Mouse (Mus musculus): Measurements from ENCODE around the gene Tbc1d22a. TPM values are rescaled to one million over a fixed set of nuclear protein-coding genes. Genes with fewer than 3 reads are reported as not detected.

Tbc1d22a gene
- polyA plus RNA-seq, 1 experiment = 16.3 TPM

DNA sequence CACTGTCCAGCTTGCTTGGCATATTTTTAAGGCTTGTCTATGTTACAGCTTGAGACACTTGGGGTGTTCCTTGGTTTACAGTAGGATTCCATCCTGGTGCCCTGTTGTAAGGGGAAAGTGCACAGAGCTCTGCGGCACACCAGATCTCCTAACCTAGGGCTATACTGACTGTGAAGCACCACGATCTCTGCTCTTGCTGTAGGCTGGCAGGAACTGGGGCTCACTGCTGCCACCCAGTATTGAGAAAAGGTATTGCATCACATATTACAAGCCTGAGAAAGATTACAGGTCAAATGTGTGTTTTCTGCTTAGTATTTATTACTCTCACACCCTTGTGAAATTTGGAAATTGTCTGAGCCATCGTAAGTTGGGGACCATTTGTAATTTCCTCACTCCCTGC, 13.9 kb downstream of the Tbc1d22a start:
- H3K4me3 ChIP-seq (replicated peaks; ENCODE audit: control insufficient read depth, low read depth, low read length) = no peak overlapping the region
- H3K27ac ChIP-seq (ENCODE audit: control insufficient read depth, insufficient read depth, low read depth, low read length, poor library complexity) = no peak overlapping the region
- TF ChIP-seq CTCF (IDR thresholded peaks at IDR 0.05; ENCODE audit: control insufficient read depth, insufficient read depth, low read length) (peak; percentile 88), POLR2A (IDR thresholded peaks at IDR 0.05; ENCODE audit: borderline replicate concordance, control insufficient read depth, low read depth, low read length) (no peak)
- H3K4me1 ChIP-seq (ENCODE audit: control insufficient read depth, insufficient read depth, low read length) = peaks cover 5% of the 10 kb centered on the region; the same call in 1 of the 2 replicates
- WGBS = 15% methylated on average over 3 of the region's 3 CpGs

DNA sequence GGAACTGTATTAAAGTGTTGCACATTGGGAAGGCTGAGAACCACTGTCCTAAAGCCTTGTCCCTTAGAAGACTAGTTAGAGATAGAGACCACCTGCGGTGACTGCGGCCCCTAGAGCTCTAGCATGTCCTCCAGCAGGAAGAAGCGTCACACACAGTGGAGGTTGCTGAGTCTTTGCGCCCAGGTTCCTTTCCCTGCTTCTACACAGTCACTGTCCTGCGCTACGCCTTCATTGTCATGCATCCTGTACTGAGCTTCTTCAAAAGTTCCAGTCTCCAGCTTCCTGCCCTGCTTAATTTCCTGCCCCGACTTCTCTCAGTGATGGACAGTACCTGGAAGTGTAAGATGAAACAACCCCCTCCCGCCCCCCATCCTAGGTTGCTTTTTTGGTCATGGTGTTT, 14.8 kb downstream of the Tbc1d22a start:
- Histone ChIP-seq H3K4me1 (ENCODE audit: control insufficient read depth, insufficient read depth, low read length) (peaks cover 5% of the 10 kb centered on the region; the same call in 1 of the 2 replicates), H3K27ac (ENCODE audit: control insufficient read depth, insufficient read depth, low read depth, low read length, poor library complexity) (no peak overlapping the region), H3K4me3 (replicated peaks; ENCODE audit: control insufficient read depth, low read depth, low read length) (no peak overlapping the region)
- no peak for TF ChIP-seq POLR2A (IDR thresholded peaks at IDR 0.05; ENCODE audit: borderline replicate concordance, control insufficient read depth, low read depth, low read length)
- no peak for TF ChIP-seq CTCF (IDR thresholded peaks at IDR 0.05; ENCODE audit: control insufficient read depth, insufficient read depth, low read length)
- WGBS = 89% methylated on average over 8 of the region's 8 CpGs

DNA sequence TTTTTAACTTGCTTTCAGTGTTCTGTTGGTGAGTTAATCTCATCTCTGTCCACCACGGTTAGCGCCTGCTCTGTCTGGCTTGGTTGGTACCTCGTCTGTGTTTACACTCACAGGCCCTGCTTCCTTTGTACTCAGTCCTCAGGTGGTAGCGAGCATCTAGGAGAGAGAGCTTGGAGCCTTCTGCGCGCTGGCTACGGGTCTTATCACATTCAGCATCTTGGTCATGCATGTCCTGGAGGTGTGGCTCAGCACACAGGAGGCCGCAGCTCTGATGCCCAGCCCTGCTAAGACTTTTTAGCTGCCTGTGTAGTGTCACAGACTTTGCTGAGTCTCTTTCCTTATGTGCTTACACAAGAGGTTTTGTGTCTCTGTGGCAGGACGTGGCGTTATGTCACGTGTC, 15.4 kb downstream of the Tbc1d22a start:
- Histone ChIP-seq H3K4me1 (ENCODE audit: control insufficient read depth, insufficient read depth, low read length) (peaks cover 3% of the 10 kb centered on the region; the same call in 1 of the 2 replicates), H3K27ac (ENCODE audit: control insufficient read depth, insufficient read depth, low read depth, low read length, poor library complexity) (no peak overlapping the region), H3K4me3 (replicated peaks; ENCODE audit: control insufficient read depth, low read depth, low read length) (no peak overlapping the region)
- 49% methylated on average over 11 of the region's 11 CpGs for WGBS
- no peak for TF ChIP-seq POLR2A (IDR thresholded peaks at IDR 0.05; ENCODE audit: borderline replicate concordance, control insufficient read depth, low read depth, low read length)
- no peak for TF ChIP-seq CTCF (IDR thresholded peaks at IDR 0.05; ENCODE audit: control insufficient read depth, insufficient read depth, low read length)

- WGBS = 77% methylated on average over 1 of the region's 1 CpGs
- no peak for TF ChIP-seq POLR2A (IDR thresholded peaks at IDR 0.05; ENCODE audit: borderline replicate concordance, control insufficient read depth, low read depth, low read length)
- TF ChIP-seq CTCF (IDR thresholded peaks at IDR 0.05; ENCODE audit: control insufficient read depth, insufficient read depth, low read length) = no peak
- Histone ChIP-seq H3K4me1 (ENCODE audit: control insufficient read depth, insufficient read depth, low read length) (peaks cover 1% of the 10 kb centered on the region; the same call in 1 of the 2 replicates), H3K27ac (ENCODE audit: control insufficient read depth, insufficient read depth, low read depth, low read length, poor library complexity) (no peak overlapping the region), H3K4me3 (replicated peaks; ENCODE audit: control insufficient read depth, low read depth, low read length) (no peak overlapping the region)
Measured at GRCm38 (mm10) chr15:86231170-86231569, 16.9 kb downstream of the Tbc1d22a start.

DNA sequence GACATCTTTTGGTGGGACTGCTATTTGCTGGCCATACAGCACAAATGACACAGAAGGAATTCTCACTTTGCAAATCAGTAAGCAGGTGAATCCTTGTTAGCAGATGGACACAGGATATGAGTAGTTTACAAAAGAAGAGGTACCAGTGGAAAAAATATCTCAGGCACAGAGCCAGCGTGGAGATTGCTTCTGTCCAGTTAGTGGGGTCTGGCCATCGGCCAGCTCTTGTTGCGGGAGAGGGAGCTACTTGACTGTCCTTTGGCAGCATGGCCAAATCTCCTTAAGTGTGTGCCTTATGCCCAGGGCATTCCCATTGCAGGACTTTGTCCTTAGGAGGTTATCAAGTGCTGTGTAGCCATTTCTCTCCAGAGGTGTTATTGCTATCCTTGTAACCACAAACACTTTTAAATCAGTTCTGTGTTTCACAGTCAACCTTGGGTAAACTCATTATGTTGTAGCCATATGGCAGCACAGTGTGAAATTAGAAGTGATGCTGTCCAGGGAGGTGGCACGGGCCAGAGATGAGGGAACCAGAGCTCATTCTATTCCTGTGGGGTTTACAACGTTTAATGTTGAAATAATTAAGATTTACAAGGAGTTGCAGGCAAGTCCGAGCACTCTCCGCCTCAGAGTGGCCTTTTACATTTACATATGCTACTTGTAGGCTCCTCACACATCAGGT, 17.7 kb downstream of the Tbc1d22a start:
- peaks cover 1% of the 10 kb centered on the region; the same call in 1 of the 2 replicates for H3K4me1 ChIP-seq (ENCODE audit: control insufficient read depth, insufficient read depth, low read length)
- no peak for TF ChIP-seq CTCF (IDR thresholded peaks at IDR 0.05; ENCODE audit: control insufficient read depth, insufficient read depth, low read length)
- TF ChIP-seq POLR2A (IDR thresholded peaks at IDR 0.05; ENCODE audit: borderline replicate concordance, control insufficient read depth, low read depth, low read length) = no peak
- no peak overlapping the region for H3K27ac ChIP-seq (ENCODE audit: control insufficient read depth, insufficient read depth, low read depth, low read length, poor library complexity)
- WGBS = 68% methylated on average over 7 of the region's 7 CpGs
- H3K4me3 ChIP-seq (replicated peaks; ENCODE audit: control insufficient read depth, low read depth, low read length) = no peak overlapping the region

DNA sequence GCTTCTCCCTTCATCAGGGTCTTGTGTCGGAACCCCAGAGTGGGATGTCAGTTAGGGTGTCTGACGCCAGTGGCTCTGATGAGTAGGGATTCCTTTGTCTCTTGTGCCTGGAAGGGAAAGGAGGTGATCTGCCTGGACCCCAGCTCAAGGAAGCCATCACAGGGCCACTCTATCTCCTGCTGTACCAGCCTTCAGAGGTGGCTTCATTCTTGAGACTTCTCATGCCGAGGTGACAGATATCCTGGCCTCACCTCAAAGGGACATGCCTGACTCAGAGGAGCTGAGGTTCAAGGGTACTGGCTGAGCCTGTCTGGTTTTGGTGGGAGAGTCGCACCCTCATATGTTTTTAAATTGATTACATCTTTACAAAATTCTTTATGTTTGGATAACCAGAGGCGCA, 19.7 kb downstream of the Tbc1d22a start:
- WGBS = 78% methylated on average over 5 of the region's 5 CpGs
- Histone ChIP-seq H3K4me3 (replicated peaks; ENCODE audit: control insufficient read depth, low read depth, low read length) (no peak overlapping the region), H3K4me1 (ENCODE audit: control insufficient read depth, insufficient read depth, low read length) (no peaks in the 10 kb centered on the region; the same call in 1 of the 2 replicates), H3K27ac (ENCODE audit: control insufficient read depth, insufficient read depth, low read depth, low read length, poor library complexity) (no peak overlapping the region)
- TF ChIP-seq POLR2A (IDR thresholded peaks at IDR 0.05; ENCODE audit: borderline replicate concordance, control insufficient read depth, low read depth, low read length) = no peak
- TF ChIP-seq CTCF (IDR thresholded peaks at IDR 0.05; ENCODE audit: control insufficient read depth, insufficient read depth, low read length) = no peak

DNA sequence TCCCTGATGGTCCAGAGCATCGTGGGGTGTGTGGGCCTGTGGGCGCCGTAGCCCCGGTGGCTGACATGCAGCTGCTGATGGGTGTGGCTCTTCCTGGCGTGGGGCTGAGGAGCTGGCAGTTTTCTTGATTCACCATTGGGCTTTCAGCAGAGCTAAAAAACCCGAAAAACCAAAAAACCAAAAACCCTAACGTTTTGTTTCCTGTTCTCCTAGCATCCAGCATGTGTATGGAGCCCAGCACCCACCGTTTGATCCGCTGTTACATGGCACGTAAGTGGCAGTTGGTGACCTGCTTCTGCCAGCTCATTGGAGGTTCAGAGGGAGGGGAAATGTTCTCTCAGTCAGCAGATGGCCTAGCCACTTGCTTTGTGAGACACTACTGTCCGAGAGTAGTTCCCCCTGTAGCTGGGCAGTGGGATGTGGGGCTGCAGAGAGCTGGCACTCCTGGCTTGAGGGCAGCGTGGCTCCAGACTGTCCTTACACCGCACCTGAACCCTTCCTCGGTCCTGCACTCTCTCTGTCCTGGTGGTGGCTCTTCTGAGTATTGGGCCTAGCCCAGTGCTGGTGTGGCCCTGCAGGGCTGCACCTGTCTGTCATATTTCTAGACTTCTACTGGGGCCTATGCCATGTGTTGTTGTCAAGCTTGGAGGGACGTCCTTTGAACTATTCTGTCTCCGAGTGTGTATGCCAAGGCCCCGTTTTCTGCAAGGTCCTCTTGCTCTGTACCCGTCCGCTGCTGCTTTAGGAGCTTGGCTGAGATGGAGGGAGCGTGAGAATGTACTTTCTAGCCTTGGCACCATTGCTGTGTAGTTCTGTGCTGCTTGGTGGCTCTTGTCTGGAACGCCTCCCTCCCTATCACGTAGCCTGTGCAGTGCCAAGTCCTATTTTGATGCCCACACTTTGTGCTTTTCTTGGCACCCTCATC, 20.5 kb downstream of the Tbc1d22a start:
- Histone ChIP-seq H3K4me1 (ENCODE audit: control insufficient read depth, insufficient read depth, low read length) (no peaks in the 10 kb centered on the region; the same call in 1 of the 2 replicates), H3K27ac (ENCODE audit: control insufficient read depth, insufficient read depth, low read depth, low read length, poor library complexity) (peak overlapping the region; percentile 44; the same call in 1 of the 2 replicates), H3K4me3 (replicated peaks; ENCODE audit: control insufficient read depth, low read depth, low read length) (no peak overlapping the region)
- WGBS = 56% methylated on average over 22 of the region's 22 CpGs
- no peak for TF ChIP-seq CTCF (IDR thresholded peaks at IDR 0.05; ENCODE audit: control insufficient read depth, insufficient read depth, low read length)
- TF ChIP-seq POLR2A (IDR thresholded peaks at IDR 0.05; ENCODE audit: borderline replicate concordance, control insufficient read depth, low read depth, low read length) = no peak

DNA sequence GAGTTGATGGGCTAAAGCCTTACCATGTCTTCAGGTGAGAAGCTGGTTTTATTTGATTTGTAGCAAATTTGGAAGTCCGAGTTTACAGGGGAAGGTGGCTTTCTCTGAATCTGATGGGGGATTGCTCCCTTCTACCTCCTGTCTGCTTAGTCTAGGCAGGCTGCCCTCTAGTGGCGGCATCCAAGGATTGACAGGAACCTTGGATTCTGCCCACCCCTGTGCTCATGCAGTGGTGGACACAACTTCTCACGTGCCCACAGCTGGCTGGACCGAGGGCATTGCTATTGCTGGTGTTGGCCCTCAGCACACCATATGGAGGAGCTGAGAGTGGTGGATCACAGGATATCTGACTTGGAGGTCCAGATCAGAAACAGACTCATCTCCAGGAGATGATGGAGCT, 22.0 kb downstream of the Tbc1d22a start:
- Histone ChIP-seq H3K4me3 (replicated peaks; ENCODE audit: control insufficient read depth, low read depth, low read length) (no peak overlapping the region), H3K4me1 (ENCODE audit: control insufficient read depth, insufficient read depth, low read length) (no peaks in the 10 kb centered on the region; the same call in 1 of the 2 replicates), H3K27ac (ENCODE audit: control insufficient read depth, insufficient read depth, low read depth, low read length, poor library complexity) (no peak overlapping the region)
- TF ChIP-seq CTCF (IDR thresholded peaks at IDR 0.05; ENCODE audit: control insufficient read depth, insufficient read depth, low read length) (peak; percentile 85), POLR2A (IDR thresholded peaks at IDR 0.05; ENCODE audit: borderline replicate concordance, control insufficient read depth, low read depth, low read length) (no peak)
- WGBS = 35% methylated on average over 4 of the region's 4 CpGs

Data from bone marrow, adult 2 months (tissue).